Mouse (Mus musculus) forebrain, embryonic 16.5 days (tissue): ENCODE measurements around the gene Slc29a1. TPM values are rescaled to one million over a fixed set of nuclear protein-coding genes. Genes with fewer than 3 reads are reported as not detected.

Experiments
- ATAC-seq: fragments of 200-750 bp; cut with Nextera tagmentation; 2 replicates; pipeline ENCODE4 v1.8.0; 2017; ENCODE audit warnings: mild to moderate bottlenecking, moderate library complexity
- H3K27ac ChIP-seq: fragments of 300-500 bp; sonication (generic); 2 replicates; pipeline ENCODE4 v1.5.1; 2014; ENCODE audit warnings: low read length, control low read depth
- H3K27me3 ChIP-seq: fragments of 300-500 bp; sonication (generic); replicated peaks from 2 replicates; pipeline ENCODE4 v1.6.1; 2014; ENCODE audit warnings: low read length; ENCODE audit not compliant: control insufficient read depth, insufficient read depth
- H3K36me3 ChIP-seq: fragments of 300-500 bp; sonication (generic); 2 replicates; pipeline ENCODE4 v1.6.1; 2014; ENCODE audit not compliant: control insufficient read depth, insufficient read depth
- H3K4me1 ChIP-seq: fragments of 300-500 bp; sonication (generic); replicated peaks from 2 replicates; pipeline ENCODE4 v1.6.1; 2014; ENCODE audit warnings: low read length; ENCODE audit not compliant: control insufficient read depth, insufficient read depth
- H3K4me2 ChIP-seq: fragments of 300-500 bp; sonication (generic); 2 replicates; pipeline ENCODE4 v1.6.1; 2014; ENCODE audit warnings: mild to moderate bottlenecking, low read length, control low read depth
- H3K4me3 ChIP-seq: fragments of 300-500 bp; sonication (generic); replicated peaks from 2 replicates; pipeline ENCODE4 v1.5.1; 2014; ENCODE audit warnings: mild to moderate bottlenecking, low read length, control low read depth
- H3K9ac ChIP-seq: fragments of 300-500 bp; sonication (generic); replicated peaks from 2 replicates; pipeline ENCODE4 v1.6.1; 2014; ENCODE audit warnings: low read depth, low read length, control low read depth
- H3K9me3 ChIP-seq: fragments of 300-500 bp; sonication (generic); 2 replicates; pipeline ENCODE4 v1.6.1; 2016; ENCODE audit warnings: low read length; ENCODE audit not compliant: control insufficient read depth
- WGBS: fragments of 180-500 bp; shearing (Covaris S2); extraction: QIAGEN DNeasy Blood & Tissue Kit; methylation state at CpG from one replicate; pipeline ENCODE4 v1.1.7; 2014; 5-methylcytosine and 5-hydroxymethylcytosine counted together
- polyA plus RNA-seq: library from polyadenylated mRNA; unstranded; fragments of >200 nt; fragmentation: Nextera tagmentation; extraction: Ambion mirVana; gene quantifications from 2 replicates; pipeline ENCODE4 v1.2.1, GENCODE M21; 2015

Gene Slc29a1
- 79.7 and 85.1 TPM in 2 replicates for polyA plus RNA-seq

- peaks cover 31% of the 10 kb centered on the region for H3K4me1 ChIP-seq
- H3K36me3 ChIP-seq, result no peaks in the 10 kb centered on the region
- H3K27me3 ChIP-seq, result peaks cover 16% of the 10 kb centered on the region
- no peak within 1 kb of the TSS for H3K27ac ChIP-seq
- H3K4me2 ChIP-seq, result peak within 1 kb of the TSS; percentile 45
- no peaks in the 10 kb centered on the region for H3K9me3 ChIP-seq
- ATAC-seq, result no peak
- WGBS, result 15% methylated on average over 32 of the region's 32 CpGs
- 0 out of 2 replicates have a peak within 1 kb of the TSS, but pooled peaks have one; percentile 19 for H3K4me3 ChIP-seq
- H3K9ac ChIP-seq, result peak within 1 kb of the TSS; percentile 42; the same call in 1 of the 2 replicates
Measured at GRCm38 (mm10) chr17:45599446-45600242, at the start of gene Slc29a1. Slc29a1 (minus strand) TSS chr17:45599606.

GRCm38 (mm10) chr17:45644185-45644584 is 44.8 kb upstream of the Slc29a1 start:
- Histone ChIP-seq H3K27ac (no peak overlapping the region), H3K27me3 (no peaks in the 10 kb centered on the region), H3K36me3 (no peaks in the 10 kb centered on the region), H3K9ac (no peak overlapping the region), H3K4me1 (no peaks in the 10 kb centered on the region), H3K9me3 (no peaks in the 10 kb centered on the region), H3K4me3 (no peak overlapping the region), H3K4me2 (no peak overlapping the region)
- no peak for ATAC-seq
- WGBS, result 92% methylated on average over 4 of the region's 4 CpGs

- Histone ChIP-seq H3K4me1 (no peaks in the 10 kb centered on the region), H3K27me3 (no peaks in the 10 kb centered on the region), H3K36me3 (no peaks in the 10 kb centered on the region), H3K9me3 (no peaks in the 10 kb centered on the region), H3K9ac (no peak overlapping the region), H3K4me3 (no peak overlapping the region), H3K4me2 (no peak overlapping the region), H3K27ac (no peak overlapping the region)
- 15% methylated on average over 12 of the region's 12 CpGs for WGBS
- peak; percentile 31; the same call in 1 of the 2 replicates for ATAC-seq
Measured at GRCm38 (mm10) chr17:45642701-45643100, 43.3 kb upstream of the Slc29a1 start.

GRCm38 (mm10) chr17:45641981-45642380 is 42.6 kb upstream of the Slc29a1 start:
- H3K9me3 ChIP-seq, result no peaks in the 10 kb centered on the region
- H3K27me3 ChIP-seq, result no peaks in the 10 kb centered on the region
- 89% methylated on average over 8 of the region's 8 CpGs for WGBS
- no peak for ATAC-seq
- H3K36me3 ChIP-seq, result no peaks in the 10 kb centered on the region
- no peak overlapping the region for H3K4me3 ChIP-seq
- no peak overlapping the region for H3K9ac ChIP-seq
- H3K4me2 ChIP-seq, result no peak overlapping the region
- no peak overlapping the region for H3K27ac ChIP-seq
- no peaks in the 10 kb centered on the region for H3K4me1 ChIP-seq

- WGBS, result 81% methylated on average over 14 of the region's 16 CpGs
Measured at GRCm38 (mm10) chr17:45638596-45639295, 39.3 kb upstream of the Slc29a1 start.

GRCm38 (mm10) chr17:45634033-45634432 is 34.6 kb upstream of the Slc29a1 start:
- no peak for ATAC-seq
- H3K36me3 ChIP-seq, result no peaks in the 10 kb centered on the region
- H3K9ac ChIP-seq, result no peak overlapping the region
- no peak overlapping the region for H3K27ac ChIP-seq
- H3K4me2 ChIP-seq, result no peak overlapping the region
- H3K27me3 ChIP-seq, result no peaks in the 10 kb centered on the region
- WGBS, result 90% methylated on average over 5 of the region's 5 CpGs
- no peak overlapping the region for H3K4me3 ChIP-seq
- peaks cover 11% of the 10 kb centered on the region for H3K4me1 ChIP-seq
- H3K9me3 ChIP-seq, result no peaks in the 10 kb centered on the region

More at GRCm38 (mm10) chr17:45638596-45639295, 39.3 kb upstream of the Slc29a1 start:
- no peak for ATAC-seq
- no peak overlapping the region for H3K4me2 ChIP-seq
- H3K27ac ChIP-seq, result no peak overlapping the region
- H3K9ac ChIP-seq, result no peak overlapping the region
- H3K4me3 ChIP-seq, result no peak overlapping the region
- H3K36me3 ChIP-seq, result no peaks in the 10 kb centered on the region
- no peaks in the 10 kb centered on the region for H3K4me1 ChIP-seq
- H3K9me3 ChIP-seq, result no peaks in the 10 kb centered on the region
- no peaks in the 10 kb centered on the region for H3K27me3 ChIP-seq

GRCm38 (mm10) chr17:45631940-45632339 is 32.5 kb upstream of the Slc29a1 start:
- WGBS, result 83% methylated on average over 6 of the region's 6 CpGs

GRCm38 (mm10) chr17:45630992-45631391 is 31.6 kb upstream of the Slc29a1 start:
- no peaks in the 10 kb centered on the region for H3K9me3 ChIP-seq
- H3K4me3 ChIP-seq, result no peak overlapping the region
- H3K4me1 ChIP-seq, result peaks cover 15% of the 10 kb centered on the region
- H3K27ac ChIP-seq, result no peak overlapping the region
- no peak for ATAC-seq
- 57% methylated on average over 3 of the region's 3 CpGs for WGBS
- H3K36me3 ChIP-seq, result no peaks in the 10 kb centered on the region
- peak overlapping the region; percentile 62 for H3K4me2 ChIP-seq
- H3K9ac ChIP-seq, result peak overlapping the region; percentile 73; the same call in 1 of the 2 replicates
- no peaks in the 10 kb centered on the region for H3K27me3 ChIP-seq

More at GRCm38 (mm10) chr17:45631940-45632339, 32.5 kb upstream of the Slc29a1 start:
- ATAC-seq, result no peak
- H3K36me3 ChIP-seq, result no peaks in the 10 kb centered on the region
- no peaks in the 10 kb centered on the region for H3K9me3 ChIP-seq
- no peak overlapping the region for H3K27ac ChIP-seq
- H3K4me1 ChIP-seq, result peaks cover 11% of the 10 kb centered on the region
- H3K9ac ChIP-seq, result no peak overlapping the region
- H3K4me2 ChIP-seq, result no peak overlapping the region
- H3K4me3 ChIP-seq, result no peak overlapping the region
- no peaks in the 10 kb centered on the region for H3K27me3 ChIP-seq
